Mouse (Mus musculus) bone marrow macrophage, adult 2 months (primary cell): Measurements from ENCODE around the gene Crygs.

Experiments used
- CTCF ChIP-seq: IDR thresholded peaks from 2 replicates; pipeline ENCODE4 v1.5.1; 2012; ENCODE audit warnings: low read depth, mild to moderate bottlenecking, low read length, moderate library complexity
- POLR2A ChIP-seq: IDR thresholded peaks from 2 replicates; pipeline ENCODE4 v1.6.1; 2012; ENCODE audit warnings: mild to moderate bottlenecking, low read depth, low read length, borderline replicate concordance

- TF ChIP-seq POLR2A = no peak
- TF ChIP-seq CTCF = no peak
Measured at GRCm38 (mm10) chr16:22768661-22769060, 42.7 kb downstream of the Crygs start.
